Mouse (Mus musculus) spleen, postnatal 36 days (tissue): ENCODE data around the gene Smad6.

Experiments used
- DNase-seq, 2 experiments: peaks; one replicate each; pipeline ENCODE4 v3.0.0; 2022; ENCODE audit warnings: low spot score in 2 of 2, mixed read lengths in 1 of 2

Gene Smad6

GRCm38 (mm10) chr9:63915976-63916375 is 105.9 kb downstream of the Smad6 start:
- peak; percentile 21 to 32 for DNase-seq

- DNase-seq = no peak
Measured at GRCm38 (mm10) chr9:63914944-63915343, 106.9 kb downstream of the Smad6 start.

GRCm38 (mm10) chr9:63912051-63912450 is 109.8 kb downstream of the Smad6 start:
- DNase-seq = no peak

- DNase-seq = peak; percentile 38 to 47
Measured at GRCm38 (mm10) chr9:63909618-63910017, 112.2 kb downstream of the Smad6 start.

GRCm38 (mm10) chr9:63904543-63904942 is 117.3 kb downstream of the Smad6 start:
- DNase-seq = no peak
